Mouse (Mus musculus): Measurements from ENCODE around the gene Gm27021. TPM values are rescaled to one million over a fixed set of nuclear protein-coding genes. Genes with fewer than 3 reads are reported as not detected.

Gene Gm27021
- polyA plus RNA-seq, 1 experiment from 2014 or later, result 5.3 TPM

DNA sequence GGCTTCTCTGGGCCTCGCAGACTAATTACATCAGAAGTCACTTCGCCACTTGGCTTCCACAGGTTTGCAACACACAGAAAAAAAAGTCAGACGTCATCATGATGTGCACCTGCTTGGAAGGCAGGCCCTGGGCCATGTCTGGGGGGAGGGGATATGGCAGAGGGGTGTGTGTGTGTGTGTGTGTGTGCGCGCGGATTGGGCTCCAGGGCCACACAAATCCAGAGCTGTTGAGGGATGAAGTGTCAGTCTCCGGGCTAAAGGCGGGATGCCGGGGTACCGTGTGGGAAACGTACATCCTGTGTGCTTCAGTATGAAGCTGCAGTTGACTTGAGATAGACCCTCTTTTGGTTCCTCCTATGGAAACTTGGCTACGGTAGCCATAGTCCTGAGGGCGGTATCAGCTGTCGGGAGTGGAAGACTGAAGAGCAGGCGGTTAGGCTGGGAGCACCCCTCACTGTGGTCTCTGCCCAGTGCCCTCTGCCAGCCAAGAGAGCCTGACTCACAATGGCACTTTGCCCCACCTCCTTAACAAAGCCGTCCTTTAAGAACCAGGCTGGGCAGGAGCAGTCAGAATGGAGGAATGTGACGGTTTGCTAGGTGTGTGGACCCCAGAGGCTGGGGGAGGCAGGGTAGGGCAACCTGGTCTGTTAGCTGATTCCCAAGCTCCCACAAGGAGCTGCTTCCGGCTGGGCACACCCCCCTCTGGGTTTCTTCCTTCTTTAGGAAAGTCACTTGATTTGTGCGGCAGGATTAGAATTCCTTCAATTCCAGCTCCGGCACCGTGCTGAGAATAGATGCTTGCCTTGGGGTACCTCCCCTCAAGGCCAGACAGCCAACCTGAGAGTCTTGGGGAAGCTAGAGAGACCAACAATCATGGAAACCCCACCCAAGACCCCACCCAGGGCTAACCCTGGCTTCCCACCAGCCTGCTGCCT lies 36.2 kb downstream of the Gm27021 start:
- Histone ChIP-seq H3K36me3 (no peaks in the 10 kb centered on the region), H3K4me1 (replicated peaks) (peaks cover 18% of the 10 kb centered on the region), H3K9me3 (no peaks in the 10 kb centered on the region), H3K9ac (replicated peaks) (no peak overlapping the region), H3K27ac (no peak overlapping the region), H3K4me2 (replicated peaks) (no peak overlapping the region), H3K4me3 (replicated peaks) (no peak overlapping the region), H3K27me3 (peaks cover 39% of the 10 kb centered on the region)
- no peak for ATAC-seq
- 74% methylated on average over 21 of the region's 21 CpGs for WGBS

DNA sequence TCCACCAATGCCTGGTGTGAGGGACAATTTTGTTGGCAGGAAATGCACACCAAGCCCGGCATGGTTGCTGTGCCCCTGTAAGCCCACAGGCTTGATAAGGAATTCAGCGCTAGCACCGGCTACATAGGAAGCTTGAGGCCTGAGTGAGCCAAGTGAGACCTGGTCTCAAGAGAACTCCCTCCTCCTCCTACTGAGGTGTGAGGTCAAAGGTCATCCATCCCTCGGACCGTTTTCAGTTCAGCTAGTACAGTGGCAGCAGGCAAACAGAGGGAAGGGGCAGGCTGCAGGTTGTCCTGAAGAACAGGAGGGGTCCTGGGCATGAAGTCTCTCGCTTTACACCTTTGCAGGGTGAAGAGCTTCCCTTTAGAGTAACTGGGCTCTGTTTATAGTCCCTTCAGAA lies 37.0 kb downstream of the Gm27021 start:
- 52% methylated on average over 6 of the region's 6 CpGs for WGBS
- Histone ChIP-seq H3K4me3 (replicated peaks) (no peak overlapping the region), H3K27ac (no peak overlapping the region), H3K36me3 (no peaks in the 10 kb centered on the region), H3K4me2 (replicated peaks) (no peak overlapping the region), H3K9me3 (no peaks in the 10 kb centered on the region), H3K27me3 (peaks cover 33% of the 10 kb centered on the region), H3K9ac (replicated peaks) (no peak overlapping the region), H3K4me1 (replicated peaks) (peaks cover 18% of the 10 kb centered on the region)
- no peak for ATAC-seq

DNA sequence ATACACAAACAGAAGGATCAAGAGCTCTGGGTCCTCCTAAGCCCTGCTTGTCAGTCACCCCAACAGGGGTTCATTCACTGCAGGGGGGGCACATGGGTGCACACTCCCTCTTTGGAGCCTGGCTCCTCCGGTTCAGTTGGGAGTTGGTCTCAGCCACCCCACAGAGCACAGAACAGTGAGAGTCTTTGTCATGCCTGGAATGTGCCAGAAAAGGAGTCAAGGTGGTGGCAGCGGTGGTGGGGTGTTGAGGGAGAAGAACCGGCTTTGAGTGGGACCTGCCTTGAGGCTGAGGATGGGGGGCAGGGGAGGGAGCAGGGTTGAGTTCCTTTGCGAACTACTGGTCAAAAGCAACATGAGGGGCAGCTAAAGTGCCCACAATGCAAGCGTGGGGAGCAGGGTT lies 37.8 kb downstream of the Gm27021 start:
- Histone ChIP-seq H3K4me1 (replicated peaks) (peaks cover 18% of the 10 kb centered on the region), H3K9ac (replicated peaks) (no peak overlapping the region), H3K27me3 (peaks cover 26% of the 10 kb centered on the region), H3K9me3 (no peaks in the 10 kb centered on the region), H3K27ac (no peak overlapping the region), H3K4me2 (replicated peaks) (no peak overlapping the region), H3K4me3 (replicated peaks) (no peak overlapping the region), H3K36me3 (no peaks in the 10 kb centered on the region)
- no peak for ATAC-seq
- 52% methylated on average over 5 of the region's 5 CpGs for WGBS

DNA sequence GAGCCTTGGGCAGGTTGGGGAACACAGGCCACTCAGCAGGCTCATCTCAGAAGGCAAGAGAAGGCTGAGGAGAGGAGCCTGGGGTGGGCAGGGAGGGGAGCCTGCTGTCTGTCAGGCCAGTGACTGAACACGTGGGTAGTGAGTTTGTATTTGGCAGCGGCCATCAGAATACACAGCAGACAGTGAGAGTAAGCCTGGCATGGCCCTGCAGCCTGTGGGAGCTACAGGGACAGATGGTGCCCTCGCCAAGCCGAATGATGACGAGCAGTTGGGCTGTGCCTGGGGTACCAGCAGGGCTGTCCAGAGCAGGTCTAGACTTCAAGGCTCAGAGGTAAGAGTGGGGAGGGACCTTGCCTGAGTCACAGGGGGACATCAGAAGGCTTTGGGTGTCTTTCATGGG lies 40.6 kb downstream of the Gm27021 start:
- no peaks in the 10 kb centered on the region for H3K36me3 ChIP-seq
- H3K9ac ChIP-seq (replicated peaks), result no peak overlapping the region
- peaks cover 4% of the 10 kb centered on the region for H3K27me3 ChIP-seq
- WGBS, result 88% methylated on average over 5 of the region's 5 CpGs
- H3K27ac ChIP-seq, result no peak overlapping the region
- H3K9me3 ChIP-seq, result no peaks in the 10 kb centered on the region
- H3K4me1 ChIP-seq (replicated peaks), result peaks cover 8% of the 10 kb centered on the region; the same call in 1 of the 2 replicates
- no peak overlapping the region for H3K4me2 ChIP-seq (replicated peaks)
- H3K4me3 ChIP-seq (replicated peaks), result no peak overlapping the region
- no peak for ATAC-seq

DNA sequence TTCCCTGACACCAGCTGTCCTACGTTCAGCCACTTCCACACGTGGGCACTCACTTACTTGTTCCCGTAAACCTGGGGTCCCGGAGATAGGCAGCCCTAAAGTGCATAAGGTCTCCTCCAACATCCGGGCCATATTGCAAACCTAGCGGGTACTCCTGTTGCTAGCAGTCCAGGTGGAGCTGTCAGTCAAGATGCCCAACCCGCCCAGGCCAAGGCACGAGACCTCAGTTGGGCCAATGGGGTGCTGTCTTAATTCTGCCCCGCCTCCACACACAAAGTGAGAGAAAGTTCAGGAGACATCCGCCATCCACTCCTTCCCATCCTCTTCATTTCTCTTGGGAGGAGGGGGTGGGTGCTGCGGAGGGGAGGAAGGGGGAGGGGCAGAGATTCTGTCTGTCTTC lies 41.4 kb downstream of the Gm27021 start:
- Histone ChIP-seq H3K4me3 (replicated peaks) (no peak overlapping the region), H3K27ac (no peak overlapping the region), H3K27me3 (peaks cover 4% of the 10 kb centered on the region; the same call in 1 of the 2 replicates), H3K9ac (replicated peaks) (no peak overlapping the region), H3K9me3 (no peaks in the 10 kb centered on the region), H3K4me1 (replicated peaks) (peaks cover 16% of the 10 kb centered on the region), H3K4me2 (replicated peaks) (no peak overlapping the region), H3K36me3 (no peaks in the 10 kb centered on the region)
- no peak for ATAC-seq
- WGBS, result 70% methylated on average over 11 of the region's 11 CpGs

DNA sequence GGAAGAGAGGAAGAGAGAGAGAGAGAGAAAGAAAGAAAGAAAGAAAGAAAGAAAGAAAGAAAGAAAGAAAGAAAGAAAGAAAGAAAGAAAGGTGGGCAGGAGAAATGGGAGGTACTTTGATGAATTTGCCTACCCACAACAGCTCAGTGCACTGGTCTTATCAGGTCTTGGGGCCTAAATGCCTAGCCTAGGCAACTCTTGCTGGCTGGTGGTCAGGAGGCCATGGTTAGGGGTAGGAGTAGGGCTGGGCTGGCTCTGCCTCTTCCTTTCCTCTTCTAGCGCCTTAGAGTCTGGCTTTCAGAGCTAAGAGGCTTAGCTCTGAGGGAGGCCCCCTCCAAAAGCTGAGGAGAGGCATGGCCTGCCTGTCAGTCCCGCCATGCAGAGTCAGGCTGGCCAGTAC lies 44.3 kb downstream of the Gm27021 start:
- ATAC-seq, result no peak
- no peaks in the 10 kb centered on the region for H3K36me3 ChIP-seq
- no peak overlapping the region for H3K9ac ChIP-seq (replicated peaks)
- H3K4me1 ChIP-seq (replicated peaks), result peaks cover 32% of the 10 kb centered on the region
- no peaks in the 10 kb centered on the region for H3K9me3 ChIP-seq
- no peak overlapping the region for H3K4me2 ChIP-seq (replicated peaks)
- no peak overlapping the region for H3K27ac ChIP-seq
- H3K4me3 ChIP-seq (replicated peaks), result no peak overlapping the region
- H3K27me3 ChIP-seq, result no peaks in the 10 kb centered on the region
- WGBS, result 13% methylated on average over 2 of the region's 2 CpGs

DNA sequence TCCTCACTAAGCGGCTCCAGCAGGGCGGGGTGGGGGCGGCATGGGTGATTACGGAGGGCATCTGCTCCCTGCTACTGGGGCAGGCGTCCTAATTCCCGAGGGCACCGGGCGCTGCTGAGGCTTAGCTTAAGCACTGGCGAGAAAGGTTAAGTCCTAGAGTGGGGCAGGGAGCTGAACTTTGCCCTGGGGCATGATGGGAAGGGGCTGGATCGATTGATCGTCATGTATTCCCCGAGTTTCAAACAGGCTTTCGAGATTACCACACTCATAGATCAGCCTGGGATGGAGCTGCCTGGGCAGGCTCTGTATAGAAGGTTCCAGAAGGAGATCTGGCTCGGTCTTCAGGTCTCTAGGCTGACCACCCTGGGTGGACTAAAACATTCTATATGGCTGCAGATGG lies 45.7 kb downstream of the Gm27021 start:
- no peak overlapping the region for H3K4me2 ChIP-seq (replicated peaks)
- H3K36me3 ChIP-seq, result no peaks in the 10 kb centered on the region
- no peaks in the 10 kb centered on the region for H3K27me3 ChIP-seq
- H3K9ac ChIP-seq (replicated peaks), result no peak overlapping the region
- WGBS, result 53% methylated on average over 14 of the region's 14 CpGs
- no peak for ATAC-seq
- H3K9me3 ChIP-seq, result no peaks in the 10 kb centered on the region
- no peak overlapping the region for H3K4me3 ChIP-seq (replicated peaks)
- no peak overlapping the region for H3K27ac ChIP-seq
- peaks cover 45% of the 10 kb centered on the region for H3K4me1 ChIP-seq (replicated peaks)

DNA sequence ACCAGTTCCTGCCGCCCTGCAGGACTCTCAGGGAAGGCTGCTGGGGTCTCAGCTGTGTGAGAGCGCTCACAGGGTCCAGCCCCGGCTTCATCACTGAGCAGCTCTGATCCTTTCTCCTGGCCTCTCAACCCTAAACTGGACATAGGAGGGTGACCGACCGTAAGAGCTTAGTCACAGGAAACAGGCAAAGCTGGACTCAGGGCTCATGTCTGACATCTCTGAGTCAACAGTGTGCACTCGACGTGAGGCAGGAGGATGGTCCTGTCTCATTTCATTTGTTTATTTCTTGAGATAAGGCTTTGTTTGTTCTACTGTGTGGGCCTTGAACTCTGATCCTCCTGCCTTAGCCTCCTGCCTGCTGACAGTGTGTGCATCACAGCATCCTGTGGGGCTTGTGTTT lies 47.4 kb downstream of the Gm27021 start:
- no peak overlapping the region for H3K9ac ChIP-seq (replicated peaks)
- no peaks in the 10 kb centered on the region for H3K27me3 ChIP-seq
- H3K4me3 ChIP-seq (replicated peaks), result no peak overlapping the region
- 48% methylated on average over 7 of the region's 7 CpGs for WGBS
- no peaks in the 10 kb centered on the region for H3K36me3 ChIP-seq
- H3K9me3 ChIP-seq, result no peaks in the 10 kb centered on the region
- peaks cover 62% of the 10 kb centered on the region for H3K4me1 ChIP-seq (replicated peaks)
- no peak for ATAC-seq
- H3K27ac ChIP-seq, result 0 out of 2 replicates have a peak overlapping the region, but pooled peaks have one; percentile 14
- no peak overlapping the region for H3K4me2 ChIP-seq (replicated peaks)

DNA sequence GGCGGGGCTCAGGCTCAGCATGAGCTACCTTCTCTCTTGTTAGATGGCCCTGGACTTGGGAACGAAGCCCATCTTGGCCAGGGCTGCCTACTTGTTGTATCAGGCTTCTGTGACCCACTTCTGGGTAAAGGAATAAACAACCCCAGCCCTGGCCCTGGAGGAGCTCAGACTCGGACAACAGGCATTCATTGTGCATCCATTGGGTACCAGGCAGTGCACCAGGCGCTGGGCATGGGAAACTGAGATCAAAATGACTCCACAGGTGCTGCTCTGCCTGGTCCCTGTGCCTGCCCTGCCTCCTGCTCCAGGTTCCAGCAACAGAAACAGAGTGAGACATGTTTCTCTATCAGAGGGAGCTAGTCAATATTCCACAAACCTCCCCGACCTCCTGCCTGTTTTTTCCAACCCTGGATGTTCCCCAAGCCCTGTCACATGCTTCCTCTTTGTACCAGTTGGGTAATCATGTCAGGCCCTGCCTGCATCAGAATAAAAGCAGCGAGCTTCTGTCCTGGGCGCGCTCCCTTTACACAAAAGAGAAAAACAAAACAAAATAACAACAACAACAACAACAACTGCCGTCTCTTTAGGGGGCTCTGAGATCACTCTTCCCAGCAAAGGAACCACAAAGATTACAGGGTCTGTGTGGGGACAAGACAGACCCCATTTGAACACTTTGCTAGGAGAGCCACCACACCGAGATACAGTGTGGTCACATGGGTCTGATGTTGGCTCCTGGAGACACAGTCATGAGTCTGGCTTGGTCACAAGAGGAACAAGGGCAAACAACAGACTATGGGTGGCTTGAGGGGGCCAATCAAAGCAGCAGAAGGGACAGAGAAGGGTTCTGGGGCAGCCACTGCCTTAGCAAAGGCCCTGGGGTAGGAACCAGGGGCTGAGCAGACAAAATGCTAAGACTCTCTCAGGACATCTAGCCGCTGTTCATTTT lies 48.4 kb downstream of the Gm27021 start:
- 75% methylated on average over 11 of the region's 11 CpGs for WGBS

DNA sequence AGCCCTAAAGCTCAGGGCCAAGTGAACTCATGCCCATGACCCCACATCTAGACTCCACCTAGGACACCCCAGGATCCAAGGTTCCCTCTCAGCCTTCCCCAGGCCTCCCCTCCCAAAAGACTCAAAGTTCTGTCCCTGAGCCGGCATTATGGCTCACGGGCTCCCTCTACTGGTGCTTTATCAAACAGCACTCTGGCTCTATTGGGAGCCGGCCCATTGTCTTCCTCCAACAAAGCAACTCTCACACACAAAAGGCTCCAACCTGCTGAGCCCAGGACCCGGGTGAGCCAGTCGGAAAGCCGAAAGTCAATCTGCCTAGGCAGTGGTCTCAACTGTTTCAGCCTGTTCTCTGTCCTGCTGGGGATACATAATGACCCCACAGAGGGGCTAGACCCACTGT lies 49.8 kb downstream of the Gm27021 start:
- peaks cover 55% of the 10 kb centered on the region for H3K4me1 ChIP-seq (replicated peaks)

More for the DNA sequence above, 48.4 kb downstream of the Gm27021 start:
- Histone ChIP-seq H3K27me3 (no peaks in the 10 kb centered on the region), H3K4me2 (replicated peaks) (no peak overlapping the region), H3K4me1 (replicated peaks) (peaks cover 63% of the 10 kb centered on the region), H3K27ac (0 out of 2 replicates have a peak overlapping the region, but pooled peaks have one; percentile 14), H3K9ac (replicated peaks) (no peak overlapping the region), H3K36me3 (no peaks in the 10 kb centered on the region), H3K4me3 (replicated peaks) (no peak overlapping the region), H3K9me3 (no peaks in the 10 kb centered on the region)
- ATAC-seq, result no peak

DNA sequence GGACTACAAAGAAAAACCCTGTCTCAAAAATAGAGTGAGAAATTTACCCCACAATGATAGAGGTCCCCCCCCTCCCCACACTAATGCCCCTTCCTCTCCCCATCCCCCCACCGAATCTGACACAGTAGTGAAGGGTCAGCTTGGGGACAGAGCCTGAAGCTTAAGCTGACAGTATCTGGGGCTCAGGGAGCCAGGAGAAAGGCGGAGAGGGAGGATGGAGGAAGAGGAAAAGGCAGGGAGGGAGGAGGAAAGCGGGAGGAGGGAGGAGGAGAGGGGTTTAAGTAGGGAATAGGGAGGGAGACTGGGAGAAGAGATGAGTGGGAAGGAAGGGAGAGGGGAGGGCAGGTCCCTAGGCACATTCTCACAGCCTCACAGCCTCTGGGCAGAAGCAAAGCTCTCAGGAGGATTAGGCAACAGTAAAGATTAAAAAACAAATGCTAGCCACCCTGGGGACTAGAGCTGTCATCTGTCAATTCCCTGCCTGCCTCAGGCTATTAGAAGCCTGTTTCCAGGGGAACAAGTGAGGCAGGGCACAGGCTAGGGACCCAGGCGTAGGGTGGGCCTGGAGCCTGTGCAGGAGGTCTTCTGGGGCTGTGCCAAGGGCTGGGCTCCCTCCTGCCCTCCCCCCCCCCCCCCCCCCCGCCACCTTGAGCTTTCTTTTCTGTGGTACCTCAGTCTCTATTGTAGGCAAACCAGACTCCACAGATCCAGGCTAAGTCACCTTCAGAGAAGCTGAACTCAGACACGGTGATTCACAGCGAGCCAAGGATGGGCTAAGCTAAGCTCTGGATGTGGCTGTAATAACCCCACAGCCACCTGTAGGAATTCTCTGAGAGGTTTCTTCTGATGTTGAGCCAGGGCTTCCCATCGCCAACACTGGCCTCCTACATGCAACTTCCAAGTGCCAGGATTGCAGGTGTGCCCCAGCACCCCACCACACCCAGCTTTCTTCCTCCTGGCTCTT lies 50.9 kb downstream of the Gm27021 start:
- Histone ChIP-seq H3K9ac (replicated peaks) (no peak overlapping the region; the same call in 1 of the 2 replicates), H3K9me3 (no peaks in the 10 kb centered on the region), H3K27ac (peak overlapping the region; percentile 79), H3K4me3 (replicated peaks) (no peak overlapping the region), H3K36me3 (no peaks in the 10 kb centered on the region), H3K4me2 (replicated peaks) (0 out of 2 replicates have a peak overlapping the region, but pooled peaks have one; percentile 1), H3K27me3 (no peaks in the 10 kb centered on the region; the same call in 1 of the 2 replicates), H3K4me1 (replicated peaks) (peaks cover 52% of the 10 kb centered on the region)
- peak; percentile 87 for ATAC-seq
- WGBS, result 10% methylated on average over 7 of the region's 8 CpGs

More for the DNA sequence above, 49.8 kb downstream of the Gm27021 start:
- under 1% methylated on average over 6 of the region's 6 CpGs for WGBS
- Histone ChIP-seq H3K9ac (replicated peaks) (no peak overlapping the region), H3K9me3 (no peaks in the 10 kb centered on the region), H3K4me3 (replicated peaks) (no peak overlapping the region), H3K27ac (peak overlapping the region; percentile 68), H3K4me2 (replicated peaks) (0 out of 2 replicates have a peak overlapping the region, but pooled peaks have one; percentile 22), H3K27me3 (no peaks in the 10 kb centered on the region; the same call in 1 of the 2 replicates), H3K36me3 (no peaks in the 10 kb centered on the region)
- ATAC-seq, result peak; percentile 49
